Mouse (Mus musculus): ENCODE measurements at regions not wholly inside any gene's neighbourhood (a gene's known extent, or its start where the extent isn't known, plus 50 kb on each side); places are given as distances from the start of the nearest gene placed in this dataset.

- Histone ChIP-seq H3K27ac (ENCODE audit: insufficient read depth, low read depth, low read length) (no peak overlapping the region), H3K36me3 (ENCODE audit: control insufficient read depth, insufficient read depth, low read length) (no peaks in the 10 kb centered on the region), H3K4me3 (ENCODE audit: insufficient read depth, low read depth, low read length) (no peak overlapping the region), H3K4me1 (ENCODE audit: control insufficient read depth, insufficient read depth, low read length) (no peaks in the 10 kb centered on the region), H3K27me3 (replicated peaks; ENCODE audit: control insufficient read depth, insufficient read depth, low read length) (no peaks in the 10 kb centered on the region)
- DNase-seq, result no peak
- 81% methylated on average over 6 of the region's 6 CpGs for WGBS
- TF ChIP-seq POLR2A (IDR thresholded peaks at IDR 0.05; ENCODE audit: low read depth, low read length), result no peak
- no peak for TF ChIP-seq CTCF (conservative IDR thresholded peaks at IDR 0.05; ENCODE audit: insufficient read depth, insufficient read length, low read depth, low read length)
Observed at GRCm38 (mm10) chr1:153999776-154000175, 99.7 kb upstream of the Teddm2 start.

- no peaks in the 10 kb centered on the region for H3K36me3 ChIP-seq (ENCODE audit: control insufficient read depth, insufficient read depth, low read length)
- no peaks in the 10 kb centered on the region for H3K27me3 ChIP-seq (replicated peaks; ENCODE audit: control insufficient read depth, insufficient read depth, low read length)
- no peak for DNase-seq
- no peak overlapping the region for H3K27ac ChIP-seq (ENCODE audit: insufficient read depth, low read depth, low read length)
- no peak for TF ChIP-seq CTCF (conservative IDR thresholded peaks at IDR 0.05; ENCODE audit: insufficient read depth, insufficient read length, low read depth, low read length)
- TF ChIP-seq POLR2A (IDR thresholded peaks at IDR 0.05; ENCODE audit: low read depth, low read length), result no peak
- H3K4me3 ChIP-seq (ENCODE audit: insufficient read depth, low read depth, low read length), result no peak overlapping the region
- WGBS, result 72% methylated on average over 7 of the region's 7 CpGs
- H3K4me1 ChIP-seq (ENCODE audit: control insufficient read depth, insufficient read depth, low read length), result no peaks in the 10 kb centered on the region
Observed at GRCm38 (mm10) chr1:154003669-154004068, 103.6 kb upstream of the Teddm2 start.

- H3K4me1 ChIP-seq (ENCODE audit: control insufficient read depth, insufficient read depth, low read length), result no peaks in the 10 kb centered on the region
- no peak overlapping the region for H3K4me3 ChIP-seq (ENCODE audit: insufficient read depth, low read depth, low read length)
- TF ChIP-seq CTCF (conservative IDR thresholded peaks at IDR 0.05; ENCODE audit: insufficient read depth, insufficient read length, low read depth, low read length) (no peak), POLR2A (IDR thresholded peaks at IDR 0.05; ENCODE audit: low read depth, low read length) (no peak)
- H3K27ac ChIP-seq (ENCODE audit: insufficient read depth, low read depth, low read length), result no peak overlapping the region
- DNase-seq, result no peak
- H3K36me3 ChIP-seq (ENCODE audit: control insufficient read depth, insufficient read depth, low read length), result no peaks in the 10 kb centered on the region
- WGBS, result 91% methylated on average over 4 of the region's 4 CpGs
- no peaks in the 10 kb centered on the region for H3K27me3 ChIP-seq (replicated peaks; ENCODE audit: control insufficient read depth, insufficient read depth, low read length)
Observed at GRCm38 (mm10) chr1:154004647-154005046, 104.6 kb upstream of the Teddm2 start.

GRCm38 (mm10) chr1:154006055-154006454, 106.0 kb upstream of the Teddm2 start:
- WGBS, result 82% methylated on average over 13 of the region's 13 CpGs
- TF ChIP-seq CTCF (conservative IDR thresholded peaks at IDR 0.05; ENCODE audit: insufficient read depth, insufficient read length, low read depth, low read length) (no peak), POLR2A (IDR thresholded peaks at IDR 0.05; ENCODE audit: low read depth, low read length) (no peak)
- DNase-seq, result no peak
- Histone ChIP-seq H3K27me3 (replicated peaks; ENCODE audit: control insufficient read depth, insufficient read depth, low read length) (no peaks in the 10 kb centered on the region), H3K36me3 (ENCODE audit: control insufficient read depth, insufficient read depth, low read length) (no peaks in the 10 kb centered on the region), H3K4me3 (ENCODE audit: insufficient read depth, low read depth, low read length) (no peak overlapping the region), H3K4me1 (ENCODE audit: control insufficient read depth, insufficient read depth, low read length) (no peaks in the 10 kb centered on the region), H3K27ac (ENCODE audit: insufficient read depth, low read depth, low read length) (no peak overlapping the region)

- Histone ChIP-seq H3K27me3 (replicated peaks; ENCODE audit: control insufficient read depth, insufficient read depth, low read length) (no peaks in the 10 kb centered on the region), H3K4me3 (ENCODE audit: insufficient read depth, low read depth, low read length) (no peak overlapping the region), H3K36me3 (ENCODE audit: control insufficient read depth, insufficient read depth, low read length) (no peaks in the 10 kb centered on the region), H3K27ac (ENCODE audit: insufficient read depth, low read depth, low read length) (no peak overlapping the region), H3K4me1 (ENCODE audit: control insufficient read depth, insufficient read depth, low read length) (no peaks in the 10 kb centered on the region)
- no peak for DNase-seq
- TF ChIP-seq CTCF (conservative IDR thresholded peaks at IDR 0.05; ENCODE audit: insufficient read depth, insufficient read length, low read depth, low read length) (no peak), POLR2A (IDR thresholded peaks at IDR 0.05; ENCODE audit: low read depth, low read length) (no peak)
- 92% methylated on average over 3 of the region's 3 CpGs for WGBS
Observed at GRCm38 (mm10) chr1:154007440-154007839, 107.4 kb upstream of the Teddm2 start.

GRCm38 (mm10) chr1:154008593-154009310, 108.7 kb upstream of the Teddm2 start:
- DNase-seq, result no peak
- no peak overlapping the region for H3K27ac ChIP-seq (ENCODE audit: insufficient read depth, low read depth, low read length)

GRCm38 (mm10) chr1:154010681-154011080, 110.7 kb upstream of the Teddm2 start:
- no peak overlapping the region for H3K4me3 ChIP-seq (ENCODE audit: insufficient read depth, low read depth, low read length)
- H3K27me3 ChIP-seq (replicated peaks; ENCODE audit: control insufficient read depth, insufficient read depth, low read length), result no peaks in the 10 kb centered on the region
- WGBS, result 82% methylated on average over 4 of the region's 4 CpGs
- H3K36me3 ChIP-seq (ENCODE audit: control insufficient read depth, insufficient read depth, low read length), result no peaks in the 10 kb centered on the region
- no peak overlapping the region for H3K27ac ChIP-seq (ENCODE audit: insufficient read depth, low read depth, low read length)
- H3K4me1 ChIP-seq (ENCODE audit: control insufficient read depth, insufficient read depth, low read length), result no peaks in the 10 kb centered on the region
- DNase-seq, result no peak
- TF ChIP-seq CTCF (conservative IDR thresholded peaks at IDR 0.05; ENCODE audit: insufficient read depth, insufficient read length, low read depth, low read length) (no peak), POLR2A (IDR thresholded peaks at IDR 0.05; ENCODE audit: low read depth, low read length) (no peak)

More at GRCm38 (mm10) chr1:154008593-154009310, 108.7 kb upstream of the Teddm2 start:
- TF ChIP-seq CTCF (conservative IDR thresholded peaks at IDR 0.05; ENCODE audit: insufficient read depth, insufficient read length, low read depth, low read length) (no peak), POLR2A (IDR thresholded peaks at IDR 0.05; ENCODE audit: low read depth, low read length) (no peak)
- H3K4me1 ChIP-seq (ENCODE audit: control insufficient read depth, insufficient read depth, low read length), result no peaks in the 10 kb centered on the region
- H3K4me3 ChIP-seq (ENCODE audit: insufficient read depth, low read depth, low read length), result no peak overlapping the region
- no peaks in the 10 kb centered on the region for H3K36me3 ChIP-seq (ENCODE audit: control insufficient read depth, insufficient read depth, low read length)
- no peaks in the 10 kb centered on the region for H3K27me3 ChIP-seq (replicated peaks; ENCODE audit: control insufficient read depth, insufficient read depth, low read length)
- WGBS, result 90% methylated on average over 11 of the region's 11 CpGs
